Mouse (Mus musculus): ENCODE measurements around the gene Olfr1138. TPM values are rescaled to one million over a fixed set of nuclear protein-coding genes. Genes with fewer than 3 reads are reported as not detected.

The Olfr1138 gene
- polyA plus RNA-seq (2015; fragmentation: Nextera tagmentation; extraction: Ambion mirVana): not detected in 2 replicates

DNA sequence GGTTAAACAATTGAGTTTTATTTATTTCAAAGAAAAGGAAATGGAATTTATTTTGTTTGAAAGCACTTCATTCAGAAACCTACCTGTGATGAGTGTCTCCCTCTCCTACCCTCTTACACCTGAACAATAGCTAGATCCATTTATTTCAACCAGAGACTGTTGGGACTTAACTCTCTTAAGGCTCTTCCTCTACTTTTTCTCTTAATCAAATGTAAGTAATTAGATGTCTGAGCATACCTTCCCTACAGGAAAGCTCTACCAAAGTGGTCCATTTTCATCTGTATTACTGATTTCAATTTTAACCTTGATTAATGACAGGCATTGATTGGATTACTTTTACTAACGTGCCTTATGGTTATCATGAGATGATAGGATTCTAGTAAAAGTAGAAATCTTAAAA is at the start of gene Olfr1138:
Olfr1138 (minus strand) TSS at position 101 of the 400 bp plus-strand sequence.
- Histone ChIP-seq H3K4me3 (no peak within 1 kb of the TSS), H3K9ac (no peak within 1 kb of the TSS), H3K27ac (no peak within 1 kb of the TSS), H3K36me3 (no peaks in the 10 kb centered on the region), H3K4me1 (no peaks in the 10 kb centered on the region), H3K27me3 (no peaks in the 10 kb centered on the region), H3K9me3 (no peaks in the 10 kb centered on the region), H3K4me2 (replicated peaks) (no peak within 1 kb of the TSS)
- 79% methylated on average over 1 of the region's 1 CpGs for WGBS
- ATAC-seq (ENCODE audit: low FRiP score, low read depth): no peak

DNA sequence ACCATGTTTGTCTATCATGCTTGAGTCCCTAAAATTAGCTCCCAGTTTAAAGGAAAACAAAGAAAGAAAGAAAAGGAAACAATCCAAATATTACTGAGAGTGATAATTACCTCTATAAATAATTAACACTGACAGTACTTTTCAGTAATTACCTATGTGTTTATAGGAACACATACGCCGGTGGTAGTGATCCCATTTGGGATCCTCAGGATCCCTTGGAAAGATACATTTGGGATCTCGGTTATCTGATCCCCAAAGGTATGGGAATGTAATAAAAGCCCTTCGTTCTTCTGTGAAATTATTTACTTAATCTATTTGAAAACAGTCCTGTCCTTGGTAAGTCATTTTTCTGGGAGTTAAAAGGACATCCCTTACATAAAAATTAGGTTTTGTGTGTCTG is 39.4 kb upstream of the Olfr1138 start, which contains the start of gene Olfr152:
Olfr152 (plus strand) TSS at position 301 of the 400 bp plus-strand sequence.
- Histone ChIP-seq H3K4me3 (no peak within 1 kb of the TSS), H3K27me3 (no peaks in the 10 kb centered on the region), H3K27ac (no peak within 1 kb of the TSS), H3K9me3 (no peaks in the 10 kb centered on the region), H3K4me1 (no peaks in the 10 kb centered on the region), H3K36me3 (no peaks in the 10 kb centered on the region), H3K9ac (no peak within 1 kb of the TSS), H3K4me2 (replicated peaks) (no peak within 1 kb of the TSS)
- ATAC-seq (ENCODE audit: low FRiP score, low read depth): no peak
- WGBS: 85% methylated on average over 4 of the region's 4 CpGs

DNA sequence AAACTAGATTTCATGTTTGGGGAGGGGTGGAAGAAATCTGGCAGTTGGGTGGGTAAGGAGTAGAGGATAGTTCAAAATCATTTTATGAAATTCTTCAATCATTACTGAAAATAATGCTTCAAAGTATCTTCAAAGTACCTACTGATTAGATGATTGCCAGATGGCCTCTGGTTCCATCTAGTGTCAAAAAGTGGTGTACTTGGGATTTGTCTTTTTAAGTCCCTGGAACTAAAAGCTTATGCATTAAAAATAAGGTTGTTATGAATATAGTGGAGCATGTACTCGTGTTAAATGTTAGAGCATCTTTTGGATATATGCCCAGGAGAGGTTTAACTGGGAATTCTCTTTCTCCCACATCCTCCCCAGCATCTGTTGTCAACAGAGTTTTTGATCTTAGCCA is 36.4 kb upstream of the Olfr1138 start:
- H3K9ac ChIP-seq: no peak overlapping the region
- no peaks in the 10 kb centered on the region for H3K36me3 ChIP-seq
- no peak for ATAC-seq (ENCODE audit: low FRiP score, low read depth)
- H3K27ac ChIP-seq: no peak overlapping the region
- no peaks in the 10 kb centered on the region for H3K27me3 ChIP-seq
- no peak overlapping the region for H3K4me3 ChIP-seq
- no peak overlapping the region for H3K4me2 ChIP-seq (replicated peaks)
- H3K4me1 ChIP-seq: no peaks in the 10 kb centered on the region
- no peaks in the 10 kb centered on the region for H3K9me3 ChIP-seq
- 63% methylated on average over 1 of the region's 1 CpGs for WGBS

DNA sequence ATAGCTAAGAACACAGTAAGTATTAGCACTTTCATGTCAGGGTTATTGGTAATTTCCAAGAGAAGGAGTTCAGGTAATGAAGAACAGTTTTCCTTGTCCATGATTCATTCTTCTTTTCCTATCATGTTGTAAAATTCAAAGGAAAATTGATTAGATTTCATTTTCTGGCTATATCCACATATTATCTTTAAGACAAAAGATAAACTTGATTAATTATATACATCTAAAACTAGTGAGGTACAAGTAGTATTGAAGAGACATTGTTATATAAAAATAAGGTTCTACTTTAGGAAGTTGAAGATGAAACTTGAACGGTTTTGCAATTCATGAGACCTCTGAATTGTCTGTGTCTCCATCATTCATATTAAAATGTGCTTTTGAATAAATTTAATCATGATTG is 14.1 kb upstream of the Olfr1138 start, which contains the start of gene Olfr1141:
Olfr1141 (minus strand) TSS at position 101 of the 400 bp plus-strand sequence.
- H3K4me1 ChIP-seq: no peaks in the 10 kb centered on the region
- H3K4me2 ChIP-seq (replicated peaks): no peak within 1 kb of the TSS
- H3K27me3 ChIP-seq: no peaks in the 10 kb centered on the region
- H3K27ac ChIP-seq: no peak within 1 kb of the TSS
- H3K9ac ChIP-seq: no peak within 1 kb of the TSS
- WGBS: 82% methylated on average over 1 of the region's 1 CpGs
- H3K4me3 ChIP-seq: no peak within 1 kb of the TSS
- no peak for ATAC-seq (ENCODE audit: low FRiP score, low read depth)
- H3K9me3 ChIP-seq: no peaks in the 10 kb centered on the region
- no peaks in the 10 kb centered on the region for H3K36me3 ChIP-seq

DNA sequence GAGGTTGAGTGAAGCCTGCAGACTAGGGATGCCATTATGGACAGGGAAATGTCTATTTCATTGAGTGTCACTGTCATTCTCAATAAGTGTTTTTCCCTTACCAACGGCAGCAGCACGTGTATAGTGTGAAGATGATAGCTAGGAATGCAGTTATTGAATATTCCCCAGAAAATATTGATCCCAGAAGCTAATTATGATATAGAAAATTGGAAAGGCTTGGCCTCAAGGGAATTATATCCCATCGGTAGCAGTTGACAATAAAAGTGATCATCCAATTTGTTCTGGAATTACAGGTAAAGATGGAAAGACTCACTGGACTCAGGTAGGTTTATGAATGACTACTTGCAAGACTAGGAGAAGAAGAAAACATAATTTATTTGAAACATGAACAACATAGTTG is 3.7 kb upstream of the Olfr1138 start, which contains the start of gene Olfr1140:
Olfr1140 (plus strand) TSS at position 301 of the 400 bp plus-strand sequence.
- Histone ChIP-seq H3K36me3 (no peaks in the 10 kb centered on the region), H3K27ac (no peak within 1 kb of the TSS), H3K4me3 (no peak within 1 kb of the TSS), H3K4me2 (replicated peaks) (no peak within 1 kb of the TSS), H3K9me3 (no peaks in the 10 kb centered on the region), H3K4me1 (no peaks in the 10 kb centered on the region), H3K9ac (no peak within 1 kb of the TSS), H3K27me3 (no peaks in the 10 kb centered on the region)
- 78% methylated on average over 3 of the region's 3 CpGs for WGBS
- no peak for ATAC-seq (ENCODE audit: low FRiP score, low read depth)

DNA sequence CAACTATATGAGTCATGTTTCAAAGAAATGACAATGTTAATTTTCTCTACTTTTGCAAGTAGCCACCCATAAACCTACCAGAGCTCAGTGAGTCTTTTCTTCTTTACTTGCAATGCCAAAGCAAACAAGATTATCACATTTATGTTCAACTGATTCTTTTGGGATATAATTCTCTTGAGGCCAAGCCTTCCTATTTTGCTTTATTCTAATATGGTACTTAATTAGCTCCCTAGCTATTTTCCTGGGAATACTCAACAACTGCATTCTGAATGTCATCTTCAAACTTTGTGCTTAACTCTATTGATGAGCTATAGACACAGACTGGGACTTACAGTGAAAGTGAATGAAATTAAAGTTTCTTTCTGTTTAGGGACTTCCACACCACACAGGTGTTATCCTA is 26.7 kb downstream of the Olfr1138 start, which contains the start of gene Olfr1137:
Olfr1137 (minus strand) TSS at position 101 of the 400 bp plus-strand sequence.
- Histone ChIP-seq H3K36me3 (no peaks in the 10 kb centered on the region), H3K4me1 (no peaks in the 10 kb centered on the region), H3K27ac (no peak within 1 kb of the TSS), H3K9me3 (no peaks in the 10 kb centered on the region), H3K9ac (no peak within 1 kb of the TSS), H3K4me2 (replicated peaks) (no peak within 1 kb of the TSS), H3K27me3 (no peaks in the 10 kb centered on the region), H3K4me3 (no peak within 1 kb of the TSS)
- no peak for ATAC-seq (ENCODE audit: low FRiP score, low read depth)

DNA sequence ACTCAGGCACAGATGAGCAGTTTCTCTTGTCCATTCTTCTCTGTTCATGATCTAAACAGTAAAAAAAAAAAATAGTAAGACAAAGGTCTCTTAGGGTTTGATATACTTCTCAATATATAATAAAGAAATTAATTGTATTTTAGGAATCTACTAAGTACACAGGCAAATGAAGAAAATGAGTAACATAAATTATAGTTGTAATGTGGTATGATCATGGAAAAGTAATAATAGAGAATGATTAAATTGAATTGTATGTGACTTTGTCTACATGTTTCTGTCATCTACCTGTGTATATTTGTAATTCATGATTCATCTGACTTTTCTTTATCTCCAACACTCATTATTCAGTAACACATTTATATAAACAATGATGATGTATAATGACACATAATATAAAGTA is 45.9 kb downstream of the Olfr1138 start, which contains the start of gene Olfr1136:
Olfr1136 (minus strand) TSS at position 101 of the 400 bp plus-strand sequence.
- no peaks in the 10 kb centered on the region for H3K9me3 ChIP-seq
- H3K9ac ChIP-seq: no peak within 1 kb of the TSS
- no peak within 1 kb of the TSS for H3K4me3 ChIP-seq
- H3K27me3 ChIP-seq: no peaks in the 10 kb centered on the region
- no peaks in the 10 kb centered on the region for H3K36me3 ChIP-seq
- no peaks in the 10 kb centered on the region for H3K4me1 ChIP-seq
- H3K27ac ChIP-seq: no peak within 1 kb of the TSS
- no peak for ATAC-seq (ENCODE audit: low FRiP score, low read depth)
- H3K4me2 ChIP-seq (replicated peaks): no peak within 1 kb of the TSS

Other genes with a start within 250 kb of the Olfr1138 start
- gene Pramel7, start 242.9 kb downstream of the Olfr1138 start, polyA plus RNA-seq (2015; fragmentation: Nextera tagmentation; extraction: Ambion mirVana): not detected in 2 replicates
- gene Pramel6, start 233.4 kb downstream of the Olfr1138 start, polyA plus RNA-seq (2015; fragmentation: Nextera tagmentation; extraction: Ambion mirVana): not detected in 2 replicates
- not detected in 2 replicates for gene Olfr153, start 208.2 kb downstream of the Olfr1138 start, polyA plus RNA-seq (2015; fragmentation: Nextera tagmentation; extraction: Ambion mirVana)
- not detected in 2 replicates for gene Olfr1128, start 194.4 kb downstream of the Olfr1138 start, polyA plus RNA-seq (2015; fragmentation: Nextera tagmentation; extraction: Ambion mirVana)
- not detected in 2 replicates for gene Olfr1129, start 166.1 kb downstream of the Olfr1138 start, polyA plus RNA-seq (2015; fragmentation: Nextera tagmentation; extraction: Ambion mirVana)
- not detected in 2 replicates for gene Olfr1130, start 133.8 kb downstream of the Olfr1138 start, polyA plus RNA-seq (2015; fragmentation: Nextera tagmentation; extraction: Ambion mirVana)
- not detected in 2 replicates for gene Olfr1131, start 112.9 kb downstream of the Olfr1138 start, polyA plus RNA-seq (2015; fragmentation: Nextera tagmentation; extraction: Ambion mirVana)
- gene Olfr1132, start 102.4 kb downstream of the Olfr1138 start, polyA plus RNA-seq (2015; fragmentation: Nextera tagmentation; extraction: Ambion mirVana): not detected in 2 replicates
- not detected in 2 replicates for gene Olfr1133, start 92.6 kb downstream of the Olfr1138 start, polyA plus RNA-seq (2015; fragmentation: Nextera tagmentation; extraction: Ambion mirVana)
- not detected in 2 replicates for gene Olfr1134, start 81.5 kb downstream of the Olfr1138 start, polyA plus RNA-seq (2015; fragmentation: Nextera tagmentation; extraction: Ambion mirVana)
- not detected in 2 replicates for gene Olfr1135, start 66.3 kb downstream of the Olfr1138 start, polyA plus RNA-seq (2015; fragmentation: Nextera tagmentation; extraction: Ambion mirVana)
- gene Olfr1136, start 46.0 kb downstream of the Olfr1138 start, polyA plus RNA-seq (2015; fragmentation: Nextera tagmentation; extraction: Ambion mirVana): not detected in 2 replicates
- not detected in 2 replicates for gene Olfr1137, start 26.8 kb downstream of the Olfr1138 start, polyA plus RNA-seq (2015; fragmentation: Nextera tagmentation; extraction: Ambion mirVana)
- gene Olfr1140, start 3.8 kb upstream of the Olfr1138 start, polyA plus RNA-seq (2015; fragmentation: Nextera tagmentation; extraction: Ambion mirVana): not detected in 2 replicates
- gene Olfr1141, start 14.0 kb upstream of the Olfr1138 start, polyA plus RNA-seq (2015; fragmentation: Nextera tagmentation; extraction: Ambion mirVana): not detected in 2 replicates
- gene Olfr152, start 39.5 kb upstream of the Olfr1138 start, polyA plus RNA-seq (2015; fragmentation: Nextera tagmentation; extraction: Ambion mirVana): not detected in 2 replicates
- gene Olfr1143, start 60.6 kb upstream of the Olfr1138 start, polyA plus RNA-seq (2015; fragmentation: Nextera tagmentation; extraction: Ambion mirVana): not detected in 2 replicates
- not detected in 2 replicates for gene Olfr1145, start 69.8 kb upstream of the Olfr1138 start, polyA plus RNA-seq (2015; fragmentation: Nextera tagmentation; extraction: Ambion mirVana)
- gene Olfr1148, start 90.6 kb upstream of the Olfr1138 start, polyA plus RNA-seq (2015; fragmentation: Nextera tagmentation; extraction: Ambion mirVana): not detected in 2 replicates
- not detected in 2 replicates for gene Olfr1150-ps1, start 104.0 kb upstream of the Olfr1138 start, polyA plus RNA-seq (2015; fragmentation: Nextera tagmentation; extraction: Ambion mirVana)
- gene Olfr1151, start 115.9 kb upstream of the Olfr1138 start, polyA plus RNA-seq (2015; fragmentation: Nextera tagmentation; extraction: Ambion mirVana): not detected in 2 replicates
- gene Olfr1152, start 126.5 kb upstream of the Olfr1138 start, polyA plus RNA-seq (2015; fragmentation: Nextera tagmentation; extraction: Ambion mirVana): 0.03 TPM in 1 of 2 replicates, not detected in the other
- not detected in 2 replicates for gene Olfr1153, start 155.0 kb upstream of the Olfr1138 start, polyA plus RNA-seq (2015; fragmentation: Nextera tagmentation; extraction: Ambion mirVana)
- gene Olfr1154, start 165.2 kb upstream of the Olfr1138 start, polyA plus RNA-seq (2015; fragmentation: Nextera tagmentation; extraction: Ambion mirVana): not detected in 2 replicates
- not detected in 2 replicates for gene Olfr1155, start 205.2 kb upstream of the Olfr1138 start, polyA plus RNA-seq (2015; fragmentation: Nextera tagmentation; extraction: Ambion mirVana)
- gene Olfr1156, start 213.1 kb upstream of the Olfr1138 start, polyA plus RNA-seq (2015; fragmentation: Nextera tagmentation; extraction: Ambion mirVana): not detected in 2 replicates
- not detected in 2 replicates for gene Olfr1157, start 228.3 kb upstream of the Olfr1138 start, polyA plus RNA-seq (2015; fragmentation: Nextera tagmentation; extraction: Ambion mirVana)
- not detected in 2 replicates for gene Olfr74, start 234.7 kb upstream of the Olfr1138 start, polyA plus RNA-seq (2015; fragmentation: Nextera tagmentation; extraction: Ambion mirVana)